In the genomic region with DNA sequence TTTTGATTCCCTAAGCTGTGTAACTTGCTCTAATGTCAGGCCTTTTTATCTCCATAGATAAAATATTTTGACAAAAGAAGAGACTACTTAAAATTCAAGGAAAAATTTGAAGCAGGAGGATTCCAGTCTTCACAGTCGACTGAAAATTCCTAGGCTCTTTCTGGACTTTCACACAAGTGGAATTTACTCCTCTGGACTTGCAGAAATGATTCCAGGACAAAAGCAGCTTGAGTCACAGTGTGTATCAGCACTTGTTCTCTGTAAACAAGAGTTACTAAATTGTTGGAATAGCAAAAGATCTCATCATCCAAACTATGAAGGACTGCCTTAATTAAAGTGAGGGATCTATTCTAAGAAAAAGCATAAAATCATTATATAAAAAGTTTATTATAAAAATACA, we compare ENCODE assay signal across 21 mouse cellular contexts.
"Had no signal": no experiment of that assay in that cellular context is flagged by ENCODE, and none has a peak within 500 bp of the region (broad histone marks: within the 10 kb centered on the region; RNA-seq: fewer than 3 reads in every experiment).

No protein-coding gene starts in this region.

- H3K9ac ChIP-seq: heart, embryonic 12.5 days; hindbrain, embryonic 12.5 days; hindbrain, embryonic 14.5 days; intestine, embryonic 15.5 days; limb, embryonic 12.5 days; liver, embryonic 14.5 days had no signal

- H3K27me3 ChIP-seq: heart, embryonic 12.5 days; hindbrain, embryonic 12.5 days; intestine, embryonic 15.5 days; limb, embryonic 12.5 days had no signal

- H3K4me2 ChIP-seq: heart, embryonic 12.5 days; hindbrain, embryonic 12.5 days; hindbrain, embryonic 14.5 days; intestine, embryonic 15.5 days; limb, embryonic 12.5 days had no signal

- H3K27ac ChIP-seq: heart, embryonic 10.5 days; hindbrain, embryonic 10.5 days; hindbrain, embryonic 12.5 days; hindbrain, embryonic 14.5 days; intestine, embryonic 15.5 days; layer of hippocampus, adult 2 months; left cerebral cortex, adult 2 months; limb, embryonic 10.5 days; limb, embryonic 12.5 days; liver, embryonic 14.5 days had no signal

- DNase-seq: gastrocnemius, postnatal 14 days; gastrocnemius, postnatal 36 days; heart, adult 18-20 months; heart, postnatal 10 days; heart, postnatal 4 days; kidney, postnatal 10 days; liver had no signal

- H3K9me3 ChIP-seq: heart, embryonic 10.5 days; heart, embryonic 12.5 days; hindbrain, embryonic 10.5 days; hindbrain, embryonic 12.5 days; intestine, embryonic 15.5 days; limb, embryonic 10.5 days; limb, embryonic 12.5 days had no signal

- H3K4me3 ChIP-seq: heart, embryonic 10.5 days; heart, embryonic 12.5 days; hindbrain, embryonic 10.5 days; hindbrain, embryonic 12.5 days; intestine, embryonic 15.5 days; layer of hippocampus, adult 2 months; left cerebral cortex, adult 2 months; limb, embryonic 10.5 days; limb, embryonic 12.5 days had no signal

- ATAC-seq: hindbrain, embryonic 16.5 days; inflammation-experienced regulatory T-cells, adult 6 months; intestine, embryonic 15.5 days; intestine, postnatal 0 days had no signal
